Mouse (Mus musculus) common myeloid progenitor, adult 5-6 weeks (primary cell): ENCODE data around the gene Exd1. TPM values are rescaled to one million over a fixed set of nuclear protein-coding genes. Genes with fewer than 3 reads are reported as not detected.
"Not testable (repeated sequence)": the region's sequence is repeated elsewhere in the genome, so short reads cannot be mapped to it uniquely, and the experiment has no call there.

Experiments
- ATAC-seq: replicated peaks from 2 replicates; pipeline ENCODE4 v1.8.0; 2016; ENCODE audit warnings: low read depth, mild to moderate bottlenecking, moderate TSS enrichment, inconsistent platforms; ENCODE audit not compliant: poor library complexity, severe bottlenecking
- total RNA-seq: library from RNA; stranded (forward); fragments of 200-1000, 187-1606 nt; gene quantifications from 2 replicates; pipeline ENCODE4 v1.2.3, GENCODE M21; 2017

Exd1 gene
- total RNA-seq, 1 experiment from 2014 or later: 0.09 TPM

DNA sequence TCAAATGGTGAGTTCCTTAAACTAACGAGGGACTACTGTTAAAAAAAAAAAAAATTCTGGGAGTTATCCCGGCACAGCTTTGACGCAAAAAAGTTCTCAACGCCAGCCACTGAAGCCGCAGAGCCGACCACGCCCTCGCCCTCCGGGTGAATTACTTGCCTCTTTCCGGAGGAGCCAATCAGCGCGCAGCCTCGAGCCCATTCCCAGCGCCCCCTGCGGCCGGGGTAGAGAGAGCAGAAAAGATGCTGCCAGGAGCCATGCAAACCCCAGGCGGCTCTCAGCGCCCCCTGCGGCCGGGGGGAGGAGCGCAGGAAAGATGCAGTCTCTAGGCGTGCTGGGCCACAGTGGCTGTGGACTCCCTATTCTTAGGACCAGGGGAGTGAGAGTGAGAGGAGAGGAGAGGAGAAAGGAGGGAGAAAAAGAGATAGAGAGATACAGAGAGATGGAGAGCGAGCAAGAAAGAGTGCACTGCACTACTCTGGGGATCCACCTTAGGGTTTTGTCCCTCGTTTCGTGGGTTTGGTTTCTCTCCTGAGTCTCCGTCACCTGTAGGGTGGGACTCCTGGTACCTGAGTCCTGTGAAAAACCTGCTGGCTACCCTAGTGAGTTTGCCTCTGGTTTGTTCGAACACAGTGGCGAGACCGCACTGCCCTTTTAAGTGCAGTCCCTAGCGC is 442 bp downstream of the Exd1 start:
- ATAC-seq: peak; percentile 76

DNA sequence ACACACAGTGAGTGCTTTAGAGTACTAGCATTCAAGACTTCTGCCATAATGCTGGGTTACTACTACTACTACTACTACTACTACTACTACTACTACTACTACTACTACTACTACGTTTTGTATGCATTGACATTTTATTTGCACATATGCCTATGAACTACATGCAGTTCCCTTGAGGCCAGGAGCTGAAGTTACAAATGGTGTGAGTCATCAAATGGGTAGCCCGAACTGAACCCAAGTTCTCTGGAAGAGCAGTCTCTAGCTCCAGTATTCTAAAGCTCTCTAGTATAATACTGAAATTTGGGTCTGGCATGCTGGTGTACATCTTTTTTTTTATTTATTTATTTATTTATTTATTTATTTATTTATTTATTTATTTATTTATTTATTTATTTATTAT is 3.8 kb downstream of the Exd1 start:
- no peak for ATAC-seq

DNA sequence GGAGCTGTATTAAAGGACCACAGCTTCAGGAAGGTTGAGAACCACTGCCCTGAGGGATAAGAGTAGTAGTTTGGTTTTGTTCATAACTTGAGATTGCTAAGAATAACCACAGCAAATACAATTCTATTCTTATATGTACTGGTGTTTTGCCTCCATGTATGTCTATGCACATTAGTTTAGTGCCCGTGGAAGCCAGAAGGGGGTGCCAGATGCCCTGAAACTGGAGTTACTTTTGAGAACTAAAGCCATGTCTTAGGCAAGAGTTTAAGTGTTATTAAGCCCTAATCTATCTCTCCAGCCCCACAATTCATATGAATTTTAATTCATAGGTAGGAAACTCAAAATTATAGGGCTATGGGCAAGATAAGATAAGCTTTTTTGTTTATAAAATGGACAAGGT is 5.3 kb downstream of the Exd1 start:
- peak; percentile 46; the same call in 1 of the 2 replicates for ATAC-seq

DNA sequence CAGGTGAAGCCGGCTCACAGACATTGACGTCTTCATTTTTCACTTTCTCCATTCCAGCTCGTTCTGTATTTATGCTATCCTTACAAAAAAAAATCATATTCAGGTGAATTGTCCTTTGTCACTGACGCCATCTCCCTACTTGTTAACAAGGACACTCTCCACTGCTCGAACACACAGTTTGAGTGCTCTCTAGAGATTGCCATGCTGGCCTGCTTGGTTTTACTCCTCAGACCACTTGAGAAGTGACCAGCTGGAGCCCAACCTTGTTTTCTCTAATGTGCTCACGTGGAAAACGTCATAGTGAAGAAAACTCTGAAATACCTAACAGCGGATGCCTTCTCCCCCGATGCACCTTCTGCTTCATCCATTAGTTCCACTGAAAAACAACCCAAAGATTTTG is 8.6 kb downstream of the Exd1 start:
- no peak for ATAC-seq

DNA sequence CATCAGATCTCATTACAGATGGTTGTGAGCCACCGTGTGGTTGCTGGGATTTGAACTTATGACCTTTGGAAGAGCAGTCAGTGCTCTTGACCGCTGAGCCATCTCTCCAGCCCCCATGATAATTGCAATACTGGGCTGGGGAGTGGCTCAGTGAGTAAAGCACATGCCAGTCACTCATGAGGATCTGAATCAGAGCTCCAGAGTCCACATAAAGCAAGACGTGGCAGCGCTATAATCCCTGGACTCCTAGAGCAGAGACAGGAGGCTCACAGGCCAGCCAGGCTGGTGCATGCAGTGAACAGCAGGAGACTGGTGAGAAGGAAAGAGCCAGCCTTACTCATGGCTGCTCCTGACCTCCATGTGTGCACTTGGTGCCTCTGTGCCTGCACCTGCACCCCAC is 22.0 kb downstream of the Exd1 start:
- no peak for ATAC-seq

DNA sequence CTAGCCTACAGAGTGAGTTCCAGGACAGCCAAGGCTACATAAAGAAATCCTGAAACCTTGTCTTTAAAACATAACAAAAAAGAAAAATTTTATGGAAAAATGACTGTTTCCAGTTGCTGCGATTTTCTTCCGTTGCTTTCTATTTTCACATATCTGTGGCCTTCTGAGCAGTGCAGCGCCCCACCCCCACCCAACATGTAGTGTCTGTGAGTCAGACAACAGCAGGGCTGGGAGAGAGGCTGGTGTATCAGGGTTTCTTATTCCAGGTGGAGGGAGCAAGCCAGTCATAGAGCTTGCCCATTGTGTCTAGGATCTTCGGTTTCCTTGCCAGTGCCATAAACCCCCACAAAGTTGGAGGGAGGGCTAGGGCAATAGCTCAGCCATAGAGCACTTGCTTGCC is 23.6 kb downstream of the Exd1 start:
- ATAC-seq: no peak

DNA sequence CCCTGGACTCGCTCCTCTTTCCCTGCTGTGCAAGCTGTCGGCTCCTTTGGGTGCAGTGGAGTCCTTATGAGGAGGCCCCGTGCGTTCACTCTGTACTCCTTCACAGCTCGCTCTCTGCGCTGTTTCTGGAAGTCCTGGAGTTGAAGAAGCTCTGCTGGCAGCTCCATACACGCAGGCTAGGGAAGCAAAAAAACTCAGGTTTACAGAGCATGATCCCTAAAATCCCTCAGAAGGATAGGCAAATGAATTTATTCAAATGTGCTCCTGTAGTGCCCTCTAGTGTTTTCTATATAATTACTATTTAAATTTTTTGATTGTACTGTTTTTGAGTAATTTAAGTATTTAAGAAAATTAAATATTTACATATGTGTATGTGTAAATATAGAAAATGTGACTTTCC is 26.9 kb downstream of the Exd1 start:
- ATAC-seq: no peak

DNA sequence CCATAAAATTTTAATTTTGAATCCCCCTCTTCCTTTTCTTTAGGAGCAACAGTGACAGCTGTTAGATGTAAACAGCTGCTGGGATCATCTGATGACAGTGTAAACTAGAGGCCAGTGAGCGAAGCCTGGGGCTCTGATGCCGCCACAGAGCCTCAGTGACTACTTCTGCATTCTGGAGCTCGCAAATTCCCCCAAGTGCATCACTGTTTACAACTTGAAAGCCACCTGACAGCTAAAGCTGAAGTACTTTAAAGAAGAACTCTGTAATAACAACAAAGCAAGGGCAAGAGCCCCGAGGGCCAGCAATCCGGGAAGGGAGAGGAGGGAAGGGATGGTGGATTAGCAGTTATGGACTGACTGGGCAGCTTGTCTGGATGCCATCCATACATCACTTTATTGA is 30.6 kb downstream of the Exd1 start:
- ATAC-seq: no peak

DNA sequence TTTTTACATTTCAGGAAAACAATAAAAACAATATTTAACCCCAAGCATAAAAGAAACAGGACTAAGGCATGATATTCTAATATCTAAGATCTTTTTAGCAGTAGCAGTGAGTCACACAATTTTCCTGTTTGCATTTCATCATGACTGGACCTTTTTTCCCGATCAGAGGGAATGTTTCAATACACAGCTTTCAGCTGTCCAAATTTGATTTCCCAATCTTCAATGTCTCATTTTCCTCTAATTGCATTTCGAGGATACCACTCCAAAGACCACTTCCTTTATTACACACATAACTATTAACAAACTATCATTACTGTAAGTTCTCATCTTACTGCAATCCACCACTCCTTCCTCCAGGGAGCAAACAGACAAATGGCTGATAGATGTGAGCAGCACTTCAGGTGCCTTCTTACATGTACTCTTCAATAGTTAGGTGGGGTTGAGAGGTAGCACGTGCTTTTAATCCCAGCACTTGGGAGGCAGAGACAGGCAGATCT is 33.4 kb downstream of the Exd1 start:
- ATAC-seq: no peak

DNA sequence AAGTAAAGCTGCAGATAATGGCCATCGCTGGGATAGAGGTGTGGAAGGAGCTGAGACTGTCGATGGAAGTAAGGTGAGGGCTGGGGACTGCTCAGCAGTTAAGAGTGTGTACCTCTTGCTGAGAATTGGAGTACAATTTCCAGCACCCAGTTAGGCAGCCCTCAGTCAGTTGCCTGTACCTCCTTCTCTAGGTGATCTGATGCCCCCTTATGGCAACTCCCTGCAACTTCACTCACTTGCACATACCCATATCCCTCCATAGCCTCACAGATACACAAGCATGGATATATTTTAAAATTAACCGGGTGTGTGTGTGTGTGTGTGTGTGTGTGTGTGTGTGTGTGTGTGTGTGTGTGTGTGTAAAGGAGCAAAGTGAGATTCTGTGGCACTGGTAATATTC is 35.1 kb downstream of the Exd1 start:
- ATAC-seq: no peak

DNA sequence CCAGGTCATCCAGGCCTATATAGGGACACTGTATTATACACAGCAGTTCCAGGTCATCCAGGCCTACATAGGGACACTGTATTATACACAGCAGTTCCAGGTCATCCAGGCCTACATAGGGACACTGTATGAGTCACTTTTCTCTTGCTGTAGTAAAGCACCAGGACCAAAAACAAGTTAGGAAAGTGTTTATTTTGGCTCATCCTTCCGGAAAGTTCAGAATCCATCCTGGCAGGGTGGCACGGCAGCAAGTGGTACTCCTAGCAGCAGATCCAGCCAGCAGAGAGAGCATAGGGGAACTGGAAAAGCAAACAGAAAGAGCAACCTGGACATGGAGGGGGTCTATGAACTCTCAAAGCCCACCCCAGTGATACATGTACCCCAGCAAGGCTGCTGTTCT is 36.6 kb downstream of the Exd1 start:
- no peak for ATAC-seq

DNA sequence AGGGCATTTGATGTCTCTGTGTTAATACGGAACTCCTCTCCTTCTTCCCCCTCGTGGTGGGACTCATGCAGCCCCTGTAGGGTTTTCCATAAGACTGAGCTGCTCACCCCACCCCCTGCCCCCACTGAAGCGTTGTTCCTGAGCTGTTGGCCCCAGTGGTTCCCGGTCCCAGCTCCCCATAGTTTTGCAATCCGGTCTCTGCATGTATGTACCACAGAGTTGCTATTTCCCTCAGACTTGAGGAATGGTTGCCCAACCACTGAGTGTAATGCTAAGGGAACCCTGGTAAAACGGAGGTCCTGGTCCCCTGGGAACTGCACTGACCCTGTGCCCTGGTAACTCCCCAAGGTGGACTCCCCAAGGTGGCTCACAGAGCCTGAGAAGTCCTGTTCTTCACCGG is 38.9 kb downstream of the Exd1 start:
- ATAC-seq: not testable (repeated sequence)

DNA sequence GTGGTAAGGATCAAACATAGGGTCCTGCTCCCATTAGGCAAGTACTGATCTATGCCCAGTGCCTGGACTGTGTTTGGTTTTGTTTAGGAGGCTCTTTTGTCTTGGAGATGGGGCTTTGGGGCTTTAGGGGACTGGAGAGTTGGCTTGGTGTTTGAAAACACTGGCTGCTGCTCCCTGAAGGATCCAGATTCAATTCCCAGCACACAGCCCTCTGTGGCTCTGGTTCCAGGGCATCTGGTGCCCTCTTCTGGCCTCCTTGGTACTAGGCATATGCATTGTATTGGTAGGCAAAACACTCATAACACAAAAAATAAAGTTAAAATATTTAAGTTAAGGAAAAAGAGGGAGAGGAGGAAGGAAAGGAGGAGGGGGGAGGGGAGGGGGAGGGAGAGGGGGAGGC is 40.3 kb downstream of the Exd1 start:
- 0 out of 2 replicates have a peak, but pooled peaks have one; percentile 29 for ATAC-seq

DNA sequence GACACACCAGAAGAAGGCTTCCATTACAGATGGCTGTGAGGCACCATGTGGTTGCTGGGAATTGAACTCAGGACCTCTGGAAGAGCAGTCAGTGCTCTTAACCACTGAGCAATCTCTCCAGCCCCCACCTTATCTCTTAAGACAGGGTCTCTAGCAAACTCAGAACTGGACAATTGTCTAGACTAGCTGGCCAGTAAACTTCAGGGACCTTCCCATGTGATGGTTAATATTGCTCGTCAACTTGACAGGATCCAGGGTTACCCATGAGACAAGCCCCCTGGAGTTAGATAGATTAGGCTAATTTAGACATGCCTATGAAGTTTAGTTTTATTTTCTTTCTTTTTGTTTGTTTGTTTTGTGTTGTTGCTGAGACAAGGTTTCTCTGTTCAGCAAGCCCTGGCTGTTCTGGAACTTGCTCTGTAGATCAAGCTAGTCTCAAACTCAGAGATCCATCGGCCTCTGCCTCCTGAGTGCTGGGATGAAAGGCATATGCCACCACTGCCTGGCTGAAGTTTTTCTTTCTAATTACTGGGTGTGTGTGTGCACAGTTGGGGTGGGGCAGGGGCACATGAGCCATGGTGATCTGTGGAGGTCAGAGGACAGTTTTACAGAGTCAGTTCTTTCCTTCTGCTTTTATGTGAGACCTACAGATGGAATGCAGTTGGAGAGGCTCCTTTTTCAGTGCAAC is 46.3 kb downstream of the Exd1 start:
- no peak for ATAC-seq

DNA sequence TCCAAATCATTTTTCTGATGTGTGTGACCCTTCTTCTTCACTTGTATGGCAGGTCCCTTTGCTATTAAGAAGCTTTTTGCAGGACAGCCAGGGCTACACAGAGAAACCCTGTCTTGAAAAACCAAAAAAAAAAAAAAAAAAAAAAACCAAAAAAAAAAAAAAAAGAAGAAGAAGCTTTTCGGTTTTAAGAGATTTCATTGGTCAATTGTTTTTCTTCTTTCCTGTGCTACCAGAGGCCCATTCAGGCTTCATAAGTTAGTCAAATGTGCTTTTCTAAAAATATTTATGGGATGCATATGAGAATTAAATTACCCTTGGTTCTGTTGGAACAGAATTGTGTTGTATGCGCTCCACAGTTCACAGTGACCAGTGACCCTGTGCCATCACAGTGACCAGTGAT is 48.6 kb downstream of the Exd1 start:
- ATAC-seq: no peak

DNA sequence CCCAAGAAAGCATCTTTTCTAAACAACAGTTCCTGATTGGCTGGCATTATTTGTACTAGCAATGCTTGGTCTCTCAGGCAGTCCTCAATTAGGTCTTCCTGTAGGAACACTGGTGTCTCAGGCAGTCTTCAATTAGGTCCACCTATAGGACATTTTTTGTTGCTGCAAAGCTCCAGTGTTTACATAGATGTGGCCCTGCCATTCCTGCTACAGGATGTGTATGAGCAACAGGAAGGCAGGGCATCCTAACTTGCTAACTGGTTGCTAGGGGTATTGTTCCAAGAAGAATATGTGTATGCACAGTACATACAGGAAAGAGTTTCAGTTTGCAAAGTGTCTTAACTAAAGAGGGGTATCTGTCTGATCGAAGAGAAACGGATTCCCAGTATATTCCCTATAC is 51.3 kb downstream of the Exd1 start:
- ATAC-seq: no peak

DNA sequence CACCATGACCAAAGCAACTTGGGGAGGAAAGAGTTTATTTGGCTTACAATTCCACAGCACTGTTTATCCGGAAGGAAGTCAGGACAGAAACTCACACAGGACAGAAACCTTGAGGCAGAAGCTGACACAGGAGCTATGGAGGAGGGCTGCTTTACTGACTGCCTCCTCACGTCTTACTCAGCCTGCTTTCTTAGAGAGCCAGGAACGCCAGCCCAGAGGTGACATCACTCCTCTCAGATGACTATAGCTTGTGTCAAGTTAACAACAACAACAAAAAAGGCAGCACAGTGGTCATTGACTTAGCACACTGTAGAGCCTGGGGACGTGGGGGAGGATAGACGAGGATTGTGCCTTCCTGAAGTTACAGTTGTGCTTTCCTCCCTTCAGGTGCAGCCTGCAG is 55.5 kb downstream of the Exd1 start:
- ATAC-seq: no peak

DNA sequence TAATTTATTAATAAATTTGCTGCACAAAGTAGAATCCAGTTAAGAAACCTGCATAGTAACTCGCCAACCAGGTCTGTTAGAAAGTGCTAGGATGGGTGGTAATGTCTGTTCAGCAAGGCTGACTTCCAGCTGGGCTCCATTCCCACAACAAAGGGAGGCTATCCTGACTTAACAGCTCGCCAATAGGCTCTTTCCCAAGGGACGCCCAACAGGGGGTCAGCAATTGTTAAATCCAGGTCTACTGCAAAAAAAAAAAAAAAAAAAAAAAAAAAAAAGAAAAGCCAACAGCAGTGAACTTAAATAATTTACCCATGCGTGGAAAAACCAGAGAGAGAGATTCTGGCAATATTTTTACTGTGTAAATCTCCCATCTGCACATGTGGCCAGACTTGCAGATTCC is 60.9 kb downstream of the Exd1 start:
- no peak for ATAC-seq

DNA sequence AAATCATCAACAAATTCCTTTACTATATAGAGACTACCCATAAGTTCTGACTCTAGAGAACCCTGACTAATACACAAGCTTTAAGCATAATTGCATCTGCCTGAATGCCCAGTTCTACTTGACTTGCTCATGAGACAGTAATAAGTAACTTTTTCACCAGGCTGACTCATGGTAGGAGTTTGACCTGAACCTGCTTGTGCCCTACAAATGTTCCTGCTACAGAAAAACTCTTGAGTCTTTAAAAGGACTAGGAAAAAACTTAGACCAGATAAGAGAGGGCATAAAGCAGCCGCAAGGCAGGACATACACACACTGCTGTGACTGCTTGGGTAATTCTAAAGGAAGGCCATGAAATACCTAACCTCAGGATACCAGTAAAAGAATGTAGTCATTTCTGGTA is 65.1 kb downstream of the Exd1 start:
- ATAC-seq: no peak

DNA sequence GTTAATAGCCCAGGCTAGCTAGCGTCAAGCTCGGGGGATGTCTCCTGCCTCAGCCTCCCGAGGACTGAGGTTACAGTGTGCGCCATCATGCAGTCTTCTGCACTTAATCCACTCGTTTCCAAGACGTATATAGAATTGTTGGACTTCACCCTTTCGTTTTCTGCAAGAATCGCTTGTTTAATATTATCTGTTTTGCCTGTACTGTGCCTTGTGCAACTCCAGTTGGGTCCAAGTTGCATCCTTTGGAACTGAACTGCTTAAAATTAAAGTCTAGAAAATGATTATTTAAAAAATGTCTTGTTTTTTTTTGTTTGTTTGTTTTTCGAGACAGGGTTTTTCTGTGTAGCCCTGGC is 69.1 kb downstream of the Exd1 start:
- ATAC-seq: no peak

DNA sequence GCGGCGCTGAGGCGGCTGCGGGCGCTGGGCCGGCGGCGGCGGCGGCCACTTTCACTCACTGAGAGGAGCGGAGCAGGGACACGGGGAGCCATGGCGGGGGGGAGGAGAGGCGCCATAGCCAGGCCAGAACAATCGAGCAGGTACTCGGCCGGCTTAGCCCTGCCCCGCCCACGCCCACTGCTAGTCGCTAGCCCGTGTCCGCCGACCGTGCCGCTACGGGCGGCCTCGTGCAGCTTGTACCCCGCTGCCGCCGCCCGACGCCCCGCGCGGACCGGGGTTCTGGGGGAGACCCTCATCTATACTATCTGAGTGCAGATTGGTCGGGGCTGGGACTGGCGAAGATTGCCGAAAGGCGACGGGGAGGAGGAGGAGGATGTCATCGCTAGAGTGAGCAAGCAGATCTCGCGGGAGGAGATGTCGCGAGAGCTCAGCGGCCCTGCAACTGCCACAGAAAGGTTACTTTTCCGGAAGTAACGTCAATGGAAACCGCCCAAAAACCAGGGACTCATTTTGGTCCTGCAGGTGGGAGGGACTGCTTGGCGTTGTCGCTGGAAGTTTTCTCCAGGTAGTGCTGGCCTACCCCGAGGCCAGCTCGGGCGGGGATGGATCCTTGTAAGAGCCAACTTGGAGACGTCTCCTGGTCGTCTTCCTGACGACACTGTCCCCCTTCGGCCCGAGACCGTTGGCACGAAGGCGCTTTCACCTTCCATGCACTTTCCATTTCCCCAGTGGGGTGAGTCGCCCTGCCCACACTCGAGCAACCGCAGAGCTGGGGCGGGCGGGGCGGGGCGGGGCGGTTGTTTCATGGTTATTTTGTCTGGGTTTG is 69.6 kb downstream of the Exd1 start, which contains the start of gene Ino80:
Gene Ino80 (minus strand): TSS at position 117 of the 826 bp plus-strand sequence.
- ATAC-seq: peak; percentile 87
